Mouse (Mus musculus) embryonic fibroblast, embryonic 13.5 days (primary cell): ENCODE results near the gene Cnksr3.

Experiments used
- CTCF ChIP-seq: IDR thresholded peaks from 2 replicates; pipeline ENCODE4 v1.5.1; 2011; ENCODE audit warnings: mild to moderate bottlenecking, control low read depth, low read length, moderate library complexity, borderline replicate concordance; ENCODE audit not compliant: insufficient read depth
- POLR2A ChIP-seq: IDR thresholded peaks from 2 replicates; pipeline ENCODE4 v1.6.1; 2011; ENCODE audit warnings: low read depth, mild to moderate bottlenecking, control low read depth, low read length, moderate library complexity

- TF ChIP-seq POLR2A = no peak
- no peak for TF ChIP-seq CTCF
Measured at GRCm38 (mm10) chr10:7142287-7142686, 69.8 kb downstream of the Cnksr3 start.
